Mouse (Mus musculus) 3134 (cell line): ENCODE data around the gene Cacna1e.

Source experiments
- DNase-seq: peaks from one replicate; pipeline ENCODE4 v3.0.0-alpha.2; 2011; ENCODE audit warnings: low spot score; ENCODE audit not compliant: insufficient read length; ENCODE audit errors: extremely low read depth

Cacna1e gene

GRCm38 (mm10) chr1:154841057-154841630 lies 43.2 kb downstream of the Cacna1e start:
- no peak for DNase-seq

GRCm38 (mm10) chr1:154839272-154839671 lies 45.0 kb downstream of the Cacna1e start:
- no peak for DNase-seq

GRCm38 (mm10) chr1:154836473-154836872 lies 47.8 kb downstream of the Cacna1e start:
- no peak for DNase-seq

- no peak for DNase-seq
Observed at GRCm38 (mm10) chr1:154832168-154832539, 52.1 kb downstream of the Cacna1e start.

- no peak for DNase-seq
Observed at GRCm38 (mm10) chr1:154831269-154832167, 52.8 kb downstream of the Cacna1e start.

- DNase-seq, result no peak
Observed at GRCm38 (mm10) chr1:154830051-154830450, 54.2 kb downstream of the Cacna1e start.

GRCm38 (mm10) chr1:154823098-154823497 lies 61.2 kb downstream of the Cacna1e start:
- DNase-seq, result no peak

GRCm38 (mm10) chr1:154820422-154820821 lies 63.9 kb downstream of the Cacna1e start:
- no peak for DNase-seq

- no peak for DNase-seq
Observed at GRCm38 (mm10) chr1:154819960-154820359, 64.3 kb downstream of the Cacna1e start.

GRCm38 (mm10) chr1:154818742-154819141 lies 65.6 kb downstream of the Cacna1e start:
- no peak for DNase-seq

- DNase-seq, result no peak
Observed at GRCm38 (mm10) chr1:154816836-154817235, 67.5 kb downstream of the Cacna1e start.

GRCm38 (mm10) chr1:154816267-154816666 lies 68.0 kb downstream of the Cacna1e start:
- no peak for DNase-seq

- DNase-seq, result no peak
Observed at GRCm38 (mm10) chr1:154805742-154806141, 78.6 kb downstream of the Cacna1e start.

GRCm38 (mm10) chr1:154805038-154805437 lies 79.3 kb downstream of the Cacna1e start:
- no peak for DNase-seq

GRCm38 (mm10) chr1:154802301-154802904 lies 81.9 kb downstream of the Cacna1e start:
- DNase-seq, result no peak

GRCm38 (mm10) chr1:154799257-154799656 lies 85.0 kb downstream of the Cacna1e start:
- no peak for DNase-seq

- no peak for DNase-seq
Observed at GRCm38 (mm10) chr1:154798771-154799170, 85.5 kb downstream of the Cacna1e start.

GRCm38 (mm10) chr1:154796685-154797084 lies 87.6 kb downstream of the Cacna1e start:
- no peak for DNase-seq

GRCm38 (mm10) chr1:154794518-154794951 lies 89.8 kb downstream of the Cacna1e start:
- DNase-seq, result no peak

GRCm38 (mm10) chr1:154791544-154792174 lies 92.6 kb downstream of the Cacna1e start:
- DNase-seq, result no peak

- no peak for DNase-seq
Observed at GRCm38 (mm10) chr1:154788491-154788890, 95.8 kb downstream of the Cacna1e start.
